Mouse (Mus musculus): ENCODE results near the gene Dyrk1a.

DNA sequence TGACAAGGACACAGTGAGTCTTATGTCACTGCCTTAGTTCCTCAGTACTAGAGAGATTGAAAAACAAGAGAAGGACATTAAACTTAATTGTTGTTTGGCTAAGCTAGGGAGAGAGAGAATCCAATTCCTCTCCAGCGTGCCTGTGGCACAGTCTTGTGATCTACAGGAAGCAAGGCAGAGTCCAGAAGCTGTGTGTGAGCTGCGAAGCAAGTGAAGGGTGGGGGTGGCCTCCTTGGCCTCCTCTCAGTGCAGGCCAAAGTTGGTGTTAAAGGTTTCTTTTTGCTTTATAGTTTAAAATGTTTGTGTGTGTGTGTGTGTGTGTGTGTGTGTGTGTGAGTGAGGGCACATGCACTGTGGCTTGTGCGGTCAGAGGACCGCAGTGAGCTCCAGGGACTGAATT lies 132.2 kb downstream of the Dyrk1a start:
- TF ChIP-seq CTCF (IDR thresholded peaks at IDR 0.05; ENCODE audit: control insufficient read depth, insufficient read depth, low read length) (no peak), POLR2A (IDR thresholded peaks at IDR 0.05; ENCODE audit: borderline replicate concordance, control insufficient read depth, low read depth, low read length) (no peak)
